Mouse (Mus musculus): ENCODE measurements around the gene Cactin. TPM values are rescaled to one million over a fixed set of nuclear protein-coding genes. Genes with fewer than 3 reads are reported as not detected.
A peak's percentile ranks its signal among the peaks of the same experiment; 100 is the strongest.

The Cactin gene
- polyA plus RNA-seq, 1 experiment from 2014 or later: 44.2 TPM

DNA sequence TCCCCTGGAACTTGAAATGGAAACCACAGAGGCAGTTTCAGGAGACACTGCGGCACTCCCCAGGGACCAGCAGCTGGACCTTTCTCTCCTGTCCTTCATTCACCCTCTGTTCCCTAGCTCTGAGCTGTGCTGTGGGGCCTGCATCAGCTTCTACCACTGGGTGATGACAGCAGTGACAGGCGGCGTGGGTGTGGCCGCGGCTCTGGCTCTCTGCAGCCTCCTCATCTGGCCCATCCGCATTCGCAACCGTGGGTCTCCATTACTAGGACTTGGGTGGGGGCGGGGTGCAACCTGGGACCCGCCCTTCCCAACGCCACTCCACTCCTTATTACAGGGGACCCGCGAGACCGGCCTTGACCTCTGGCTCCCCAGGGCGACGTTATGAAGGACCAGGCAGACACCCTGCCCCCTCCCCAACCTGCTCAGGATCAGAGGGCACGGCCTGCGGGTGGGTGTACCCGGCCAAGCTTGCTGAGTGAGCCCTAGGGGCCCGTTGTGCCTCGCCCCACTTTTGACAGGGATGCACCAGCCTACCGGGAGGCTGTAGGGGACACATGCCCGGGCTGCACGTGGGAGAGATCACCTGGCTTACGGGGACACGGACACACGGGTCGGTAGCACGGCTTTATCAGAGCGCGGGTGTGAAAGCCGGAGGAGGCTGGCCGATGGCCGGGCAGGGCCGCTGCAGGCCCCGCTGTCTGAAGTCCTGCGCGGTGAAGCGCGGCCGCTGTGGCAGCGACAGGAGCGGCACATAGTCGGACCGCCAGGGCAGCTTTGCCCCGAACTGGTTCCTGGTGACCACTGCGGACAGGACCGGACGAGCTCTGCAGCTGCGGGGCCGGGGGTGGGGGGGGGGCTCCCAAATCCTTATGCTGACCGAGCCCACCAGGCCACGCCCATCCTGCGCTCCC lies 42.8 kb downstream of the Cactin start:
- Histone ChIP-seq H3K27me3 (peaks cover 18% of the 10 kb centered on the region), H3K4me3 (replicated peaks) (peak overlapping the region; percentile 40), H3K9ac (peak overlapping the region; percentile 21), H3K4me1 (peaks cover 70% of the 10 kb centered on the region), H3K9me3 (replicated peaks) (no peaks in the 10 kb centered on the region), H3K36me3 (peaks cover 36% of the 10 kb centered on the region), H3K4me2 (peak overlapping the region; percentile 72), H3K27ac (no peak overlapping the region)
- WGBS: 8% methylated on average over 53 of the region's 54 CpGs
- ATAC-seq (replicated peaks; ENCODE audit: low FRiP score): no peak

- Histone ChIP-seq H3K27me3 (peaks cover 18% of the 10 kb centered on the region), H3K9ac (peak overlapping the region; percentile 21; the same call in 1 of the 2 replicates), H3K4me1 (peaks cover 62% of the 10 kb centered on the region), H3K4me2 (peak overlapping the region; percentile 72), H3K36me3 (peaks cover 46% of the 10 kb centered on the region), H3K4me3 (replicated peaks) (peak overlapping the region; percentile 40), H3K27ac (no peak overlapping the region), H3K9me3 (replicated peaks) (no peaks in the 10 kb centered on the region)
- 0 out of 2 replicates have a peak, but pooled peaks have one; percentile 13 for ATAC-seq (replicated peaks; ENCODE audit: low FRiP score)
- WGBS: 11% methylated on average over 28 of the region's 28 CpGs
These were observed 43.8 kb downstream of the Cactin start for GRCm38 (mm10) chr10:81364666-81365065.

GRCm38 (mm10) chr10:81365073-81365472 lies 44.2 kb downstream of the Cactin start:
- Histone ChIP-seq H3K9ac (no peak overlapping the region), H3K27me3 (peaks cover 18% of the 10 kb centered on the region), H3K4me2 (peak overlapping the region; percentile 72; the same call in 1 of the 2 replicates), H3K36me3 (peaks cover 50% of the 10 kb centered on the region), H3K4me3 (replicated peaks) (no peak overlapping the region; the same call in 1 of the 2 replicates), H3K4me1 (peaks cover 58% of the 10 kb centered on the region), H3K27ac (no peak overlapping the region), H3K9me3 (replicated peaks) (no peaks in the 10 kb centered on the region)
- WGBS: 44% methylated on average over 4 of the region's 4 CpGs
- 0 out of 2 replicates have a peak, but pooled peaks have one; percentile 3 for ATAC-seq (replicated peaks; ENCODE audit: low FRiP score)

DNA sequence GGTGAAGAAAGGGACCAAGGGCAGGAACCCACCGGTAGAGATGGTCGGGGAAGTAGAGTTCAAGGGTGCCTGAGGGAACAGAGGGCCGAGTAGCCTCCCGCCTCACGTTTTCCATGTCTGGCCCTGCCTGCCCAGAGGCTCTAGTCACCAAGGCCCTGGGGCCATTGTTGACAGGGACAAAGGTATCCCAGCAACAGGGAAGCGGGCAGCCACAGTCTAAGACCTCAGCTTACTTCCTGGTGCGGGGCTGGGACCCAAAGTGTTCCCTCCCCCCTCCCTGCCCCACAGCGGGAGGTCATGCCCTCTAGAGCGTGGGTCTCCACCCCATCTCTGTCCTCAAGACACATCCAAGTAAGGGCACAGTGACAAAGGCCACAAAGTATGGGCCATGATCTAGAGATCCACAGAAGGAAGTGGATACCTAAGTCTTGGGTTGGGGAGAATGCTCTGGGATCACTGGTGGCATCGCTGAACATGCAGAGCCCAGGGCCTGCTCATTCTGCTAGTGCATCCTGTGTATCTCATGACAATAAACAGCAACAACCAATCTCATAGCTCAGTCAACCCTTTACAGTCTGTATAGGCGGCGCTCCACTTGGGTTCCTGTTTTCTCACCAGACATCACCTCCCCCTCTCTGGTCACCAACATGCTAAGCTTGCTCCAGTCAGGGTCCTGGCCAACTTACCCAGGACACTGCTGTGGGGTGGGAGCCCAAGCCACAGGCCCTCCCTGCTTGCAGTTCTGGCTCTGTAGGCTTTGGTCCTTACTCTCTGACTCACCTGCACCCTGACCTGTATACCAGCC lies 45.0 kb downstream of the Cactin start, which contains the start of gene 4930404N11Rik:
Gene 4930404N11Rik (minus strand): TSS at position 145 of the 805 bp plus-strand sequence.
- Histone ChIP-seq H3K27me3 (peaks cover 18% of the 10 kb centered on the region), H3K4me1 (peaks cover 50% of the 10 kb centered on the region), H3K4me3 (replicated peaks) (peak within 1 kb of the TSS; percentile 40), H3K27ac (peak within 1 kb of the TSS; percentile 29; the same call in 1 of the 2 replicates), H3K9me3 (replicated peaks) (no peaks in the 10 kb centered on the region), H3K4me2 (peak within 1 kb of the TSS; percentile 72), H3K36me3 (peaks cover 58% of the 10 kb centered on the region), H3K9ac (peak within 1 kb of the TSS; percentile 21; the same call in 1 of the 2 replicates)
- 36% methylated on average over 12 of the region's 12 CpGs for WGBS
- ATAC-seq (replicated peaks; ENCODE audit: low FRiP score): no peak

DNA sequence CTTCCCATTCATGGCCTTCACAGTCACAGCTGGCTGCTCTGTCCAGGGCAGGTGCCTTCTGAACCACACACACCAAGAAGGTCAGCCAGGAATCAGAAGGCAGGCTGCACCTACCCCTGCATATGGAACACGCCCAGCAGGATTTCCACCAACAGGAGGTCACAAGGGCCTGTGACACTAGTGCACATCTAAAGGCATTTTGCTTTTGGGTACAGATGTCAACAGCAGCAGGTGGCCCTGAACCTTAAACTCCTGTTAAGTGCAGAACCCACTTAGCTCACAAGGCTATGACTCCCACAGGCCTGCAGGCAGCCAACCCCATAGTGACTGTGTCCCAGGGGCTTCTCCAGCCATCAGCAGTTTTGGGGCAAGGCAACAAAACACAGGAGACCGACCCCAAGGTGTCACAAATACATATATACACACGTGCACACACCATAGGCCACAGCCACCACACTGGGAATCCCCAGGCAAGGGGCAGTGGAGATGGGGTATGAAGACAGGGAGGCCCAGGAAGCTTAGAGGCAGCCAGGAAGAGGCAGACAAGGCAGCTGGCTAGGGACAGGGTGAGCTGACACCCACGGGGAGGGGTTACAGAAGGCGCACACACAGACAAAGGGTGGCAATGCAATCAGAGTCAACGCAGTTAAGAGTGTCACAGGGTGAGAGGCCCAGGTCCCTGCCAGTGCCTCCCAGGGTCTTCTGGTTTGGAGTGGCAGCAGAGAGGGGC lies 45.7 kb downstream of the Cactin start:
- Histone ChIP-seq H3K4me3 (replicated peaks) (no peak overlapping the region), H3K36me3 (peaks cover 60% of the 10 kb centered on the region), H3K4me2 (no peak overlapping the region), H3K9ac (no peak overlapping the region), H3K27ac (peak overlapping the region; percentile 29; the same call in 1 of the 2 replicates), H3K9me3 (replicated peaks) (no peaks in the 10 kb centered on the region), H3K4me1 (peaks cover 45% of the 10 kb centered on the region), H3K27me3 (peaks cover 18% of the 10 kb centered on the region)
- no peak for ATAC-seq (replicated peaks; ENCODE audit: low FRiP score)
- 75% methylated on average over 6 of the region's 6 CpGs for WGBS

DNA sequence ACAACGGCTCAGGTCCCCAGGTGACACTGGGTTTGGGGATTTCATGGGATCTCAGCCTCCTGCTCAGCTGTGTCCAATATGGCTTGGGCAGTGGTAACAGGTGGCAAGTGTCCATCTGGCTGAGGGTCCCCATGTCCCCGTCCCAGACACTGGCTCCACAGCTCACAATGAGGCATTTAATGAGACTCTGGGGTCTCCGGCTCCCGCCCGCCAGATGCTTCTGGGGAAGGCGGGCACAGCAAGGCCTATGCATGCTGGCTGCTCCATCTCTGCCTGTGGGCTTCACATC lies 46.2 kb downstream of the Cactin start:
- no peak for ATAC-seq (replicated peaks; ENCODE audit: low FRiP score)
- 87% methylated on average over 6 of the region's 6 CpGs for WGBS

GRCm38 (mm10) chr10:81375322-81375721 lies 54.4 kb downstream of the Cactin start:
- H3K27me3 ChIP-seq: no peaks in the 10 kb centered on the region
- H3K4me3 ChIP-seq (replicated peaks): no peak overlapping the region
- H3K36me3 ChIP-seq: peaks cover 57% of the 10 kb centered on the region
- H3K27ac ChIP-seq: no peak overlapping the region
- H3K4me1 ChIP-seq: peaks cover 39% of the 10 kb centered on the region
- no peak overlapping the region for H3K4me2 ChIP-seq
- H3K9me3 ChIP-seq (replicated peaks): no peaks in the 10 kb centered on the region
- H3K9ac ChIP-seq: no peak overlapping the region
- ATAC-seq (replicated peaks; ENCODE audit: low FRiP score): no peak
- WGBS: 94% methylated on average over 10 of the region's 10 CpGs

More for the DNA sequence above, 46.2 kb downstream of the Cactin start:
- Histone ChIP-seq H3K27ac (0 out of 2 replicates have a peak overlapping the region, but pooled peaks have one; percentile 29), H3K4me3 (replicated peaks) (no peak overlapping the region), H3K36me3 (peaks cover 61% of the 10 kb centered on the region), H3K4me1 (peaks cover 41% of the 10 kb centered on the region), H3K27me3 (peaks cover 18% of the 10 kb centered on the region), H3K4me2 (no peak overlapping the region), H3K9ac (no peak overlapping the region), H3K9me3 (replicated peaks) (no peaks in the 10 kb centered on the region)

Small RNAs within 50 kb of the gene (microRNA-seq; reads per million reads assigned to microRNA genes)
- 6.7 reads per million, percentile 26 among the genes with 10 or more reads in this experiment for gene Mir3057

Other genes starting within 250 kb of the Cactin start
- gene Creb3l3, start 222.2 kb upstream of the Cactin start, polyA plus RNA-seq (2015; fragmentation: Nextera tagmentation; extraction: Ambion mirVana): 0.64 and 0.77 TPM in 2 replicates
- 182 and 202 TPM in 2 replicates for gene Map2k2, start 215.2 kb upstream of the Cactin start, polyA plus RNA-seq (2015; fragmentation: Nextera tagmentation; extraction: Ambion mirVana)
- gene Zbtb7a, start 185.9 kb upstream of the Cactin start, polyA plus RNA-seq (2015; fragmentation: Nextera tagmentation; extraction: Ambion mirVana): 25.6 and 26.6 TPM in 2 replicates
- 48.6 and 51.2 TPM in 2 replicates for gene Pias4, start 153.2 kb upstream of the Cactin start, polyA plus RNA-seq (2015; fragmentation: Nextera tagmentation; extraction: Ambion mirVana)
- 563 and 597 TPM in 2 replicates for gene Eef2, start 144.5 kb upstream of the Cactin start, polyA plus RNA-seq (2015; fragmentation: Nextera tagmentation; extraction: Ambion mirVana)
- gene Dapk3, start 138.1 kb upstream of the Cactin start, polyA plus RNA-seq (2015; fragmentation: Nextera tagmentation; extraction: Ambion mirVana): 41.0 and 47.9 TPM in 2 replicates
- gene 4930442H23Rik, start 137.3 kb upstream of the Cactin start, polyA plus RNA-seq (2015; fragmentation: Nextera tagmentation; extraction: Ambion mirVana): not detected in 2 replicates
- gene Nmrk2, start 119.1 kb upstream of the Cactin start, polyA plus RNA-seq (2015; fragmentation: Nextera tagmentation; extraction: Ambion mirVana): 0.18 TPM in 1 of 2 replicates, not detected in the other
- 0.28 and 0.51 TPM in 2 replicates for gene Atcay, start 90.3 kb upstream of the Cactin start, polyA plus RNA-seq (2015; fragmentation: Nextera tagmentation; extraction: Ambion mirVana)
- gene Zfr2, start 87.9 kb upstream of the Cactin start, polyA plus RNA-seq (2015; fragmentation: Nextera tagmentation; extraction: Ambion mirVana): 6.8 and 7.3 TPM in 2 replicates
- gene Matk, start 68.2 kb upstream of the Cactin start, polyA plus RNA-seq (2015; fragmentation: Nextera tagmentation; extraction: Ambion mirVana): 5.8 and 6.8 TPM in 2 replicates
- 230 and 244 TPM in 2 replicates for gene Mrpl54, start 54.2 kb upstream of the Cactin start, polyA plus RNA-seq (2015; fragmentation: Nextera tagmentation; extraction: Ambion mirVana)
- 59.7 and 63.4 TPM in 2 replicates for gene Apba3, start 54.1 kb upstream of the Cactin start, polyA plus RNA-seq (2015; fragmentation: Nextera tagmentation; extraction: Ambion mirVana)
- 15.9 and 18.1 TPM in 2 replicates for gene Tjp3, start 29.5 kb upstream of the Cactin start, polyA plus RNA-seq (2015; fragmentation: Nextera tagmentation; extraction: Ambion mirVana)
- gene Pip5k1c, start 28.1 kb upstream of the Cactin start, polyA plus RNA-seq (2015; fragmentation: Nextera tagmentation; extraction: Ambion mirVana): 51.0 and 61.3 TPM in 2 replicates
- gene Tbxa2r, start 7.6 kb downstream of the Cactin start, polyA plus RNA-seq (2015; fragmentation: Nextera tagmentation; extraction: Ambion mirVana): 14.4 and 18.3 TPM in 2 replicates
- 0.08 TPM in 1 of 2 replicates, not detected in the other for gene Gipc3, start 22.2 kb downstream of the Cactin start, polyA plus RNA-seq (2015; fragmentation: Nextera tagmentation; extraction: Ambion mirVana)
- 87.0 and 94.6 TPM in 2 replicates for gene Hmg20b, start 29.4 kb downstream of the Cactin start, polyA plus RNA-seq (2015; fragmentation: Nextera tagmentation; extraction: Ambion mirVana)
- gene Mfsd12, start 36.4 kb downstream of the Cactin start, polyA plus RNA-seq (2015; fragmentation: Nextera tagmentation; extraction: Ambion mirVana): 10.3 and 11.5 TPM in 2 replicates
- 0.62 and 1.6 TPM in 2 replicates for gene 4930404N11Rik, start 44.7 kb downstream of the Cactin start, polyA plus RNA-seq (2015; fragmentation: Nextera tagmentation; extraction: Ambion mirVana)
- gene Fzr1, start 57.4 kb downstream of the Cactin start, polyA plus RNA-seq (2015; fragmentation: Nextera tagmentation; extraction: Ambion mirVana): 105 and 114 TPM in 2 replicates
- gene Dohh, start 63.3 kb downstream of the Cactin start, polyA plus RNA-seq (2015; fragmentation: Nextera tagmentation; extraction: Ambion mirVana): 79.7 and 82.2 TPM in 2 replicates
- gene Gm48551, start 63.4 kb downstream of the Cactin start, polyA plus RNA-seq (2015; fragmentation: Nextera tagmentation; extraction: Ambion mirVana): 2.5 and 4.1 TPM in 2 replicates
- 1.6 and 2.1 TPM in 2 replicates for gene Gm48552, start 67.9 kb downstream of the Cactin start, polyA plus RNA-seq (2015; fragmentation: Nextera tagmentation; extraction: Ambion mirVana)
- 26.0 and 29.4 TPM in 2 replicates for gene Smim24, start 71.9 kb downstream of the Cactin start, polyA plus RNA-seq (2015; fragmentation: Nextera tagmentation; extraction: Ambion mirVana)
- 67.9 and 84.5 TPM in 2 replicates for gene Nfic, start 134.5 kb downstream of the Cactin start, polyA plus RNA-seq (2015; fragmentation: Nextera tagmentation; extraction: Ambion mirVana)
- 0.50 and 0.82 TPM in 2 replicates for gene Celf5, start 161.6 kb downstream of the Cactin start, polyA plus RNA-seq (2015; fragmentation: Nextera tagmentation; extraction: Ambion mirVana)
- 85.7 and 93.5 TPM in 2 replicates for gene Ncln, start 175.3 kb downstream of the Cactin start, polyA plus RNA-seq (2015; fragmentation: Nextera tagmentation; extraction: Ambion mirVana)
- 1.2 and 1.4 TPM in 2 replicates for gene S1pr4, start 179.0 kb downstream of the Cactin start, polyA plus RNA-seq (2015; fragmentation: Nextera tagmentation; extraction: Ambion mirVana)
- gene Gna15, start 203.1 kb downstream of the Cactin start, polyA plus RNA-seq (2015; fragmentation: Nextera tagmentation; extraction: Ambion mirVana): 0.89 and 1.00 TPM in 2 replicates
- 79.0 and 88.6 TPM in 2 replicates for gene Gna11, start 224.1 kb downstream of the Cactin start, polyA plus RNA-seq (2015; fragmentation: Nextera tagmentation; extraction: Ambion mirVana)
- gene Aes, start 238.4 kb downstream of the Cactin start, polyA plus RNA-seq (2015; fragmentation: Nextera tagmentation; extraction: Ambion mirVana): 535 and 630 TPM in 2 replicates